Mouse (Mus musculus) myocyte (in vitro differentiated cells): ENCODE measurements around the gene Setd1b. TPM values are rescaled to one million over a fixed set of nuclear protein-coding genes. Genes with fewer than 3 reads are reported as not detected.

ENCODE experiments used
- H3K27me3 ChIP-seq: one replicate; pipeline ENCODE4 v1.6.1; 2011; ENCODE audit not compliant: control insufficient read depth, insufficient read depth, insufficient read length
- H3K36me3 ChIP-seq: one replicate; pipeline ENCODE4 v1.6.1; 2011; ENCODE audit not compliant: control insufficient read depth, insufficient read depth
- H3K4me2 ChIP-seq: one replicate; pipeline ENCODE4 v1.6.1; 2011; ENCODE audit warnings: low read depth, control low read depth
- H3K4me3 ChIP-seq: one replicate; pipeline ENCODE4 v1.5.1; 2011; ENCODE audit warnings: mild to moderate bottlenecking, control low read depth, moderate library complexity
- H3K79me2 ChIP-seq: one replicate; pipeline ENCODE4 v1.6.1; 2011; ENCODE audit not compliant: control insufficient read depth, insufficient read depth
- H3ac ChIP-seq: one replicate; pipeline ENCODE4 v1.6.1; 2011; ENCODE audit not compliant: control insufficient read depth, insufficient read length
- CEBPB ChIP-seq: IDR thresholded peaks from 2 replicates; pipeline ENCODE4 v1.6.1; 2011; ENCODE audit warnings: mild to moderate bottlenecking, moderate library complexity; ENCODE audit not compliant: poor library complexity, insufficient read depth, severe bottlenecking
- E2F4 ChIP-seq: IDR thresholded peaks from one replicate; pipeline ENCODE4 v1.6.1; 2011; ENCODE audit warnings: mild to moderate bottlenecking, control low read depth, moderate library complexity; ENCODE audit not compliant: insufficient read depth
- MAX ChIP-seq: IDR thresholded peaks from one replicate; pipeline ENCODE4 v1.6.1; 2011; ENCODE audit warnings: low read depth, mild to moderate bottlenecking, control low read depth
- MYOD1 ChIP-seq, 3 experiments: IDR thresholded peaks; one replicate each; pipeline ENCODE4 v1.6.1; 2011; ENCODE audit warnings: control low read depth in 2 of 3, low read depth in 2 of 3, mild to moderate bottlenecking in 2 of 3, moderate library complexity in 1 of 3; ENCODE audit not compliant: insufficient read length in 2 of 3, control insufficient read depth in 1 of 3
- MYOG ChIP-seq, 3 experiments: IDR thresholded peaks; one replicate each; pipeline ENCODE4 v1.6.1; 2011; ENCODE audit warnings: control low read depth in 2 of 3, low read depth in 2 of 3, mild to moderate bottlenecking in 2 of 3; ENCODE audit not compliant: insufficient read length in 2 of 3, control insufficient read depth in 1 of 3, insufficient read depth in 1 of 3
- POLR2A ChIP-seq: IDR thresholded peaks from one replicate; pipeline ENCODE4 v1.6.1; 2011; ENCODE audit warnings: low read depth, mild to moderate bottlenecking, control low read depth, moderate library complexity; ENCODE audit not compliant: insufficient read length
- POLR2AphosphoS2 ChIP-seq: IDR thresholded peaks from one replicate; pipeline ENCODE4 v1.6.1; 2011; ENCODE audit warnings: low read depth, control low read depth; ENCODE audit not compliant: insufficient read length
- REST ChIP-seq: IDR thresholded peaks from one replicate; pipeline ENCODE4 v1.6.1; 2011; ENCODE audit warnings: mild to moderate bottlenecking, control low read depth, moderate library complexity; ENCODE audit not compliant: insufficient read depth, insufficient read length
- SRF ChIP-seq: IDR thresholded peaks from one replicate; pipeline ENCODE4 v1.6.1; 2011; ENCODE audit warnings: low read depth; ENCODE audit not compliant: control insufficient read depth, insufficient read length
- TCF12 ChIP-seq: IDR thresholded peaks from one replicate; pipeline ENCODE4 v1.6.1; 2011; ENCODE audit warnings: mild to moderate bottlenecking, control low read depth; ENCODE audit not compliant: poor library complexity, insufficient read depth, severe bottlenecking
- TCF3 ChIP-seq: IDR thresholded peaks from one replicate; pipeline ENCODE4 v1.6.1; 2011; ENCODE audit warnings: low read depth, control low read depth; ENCODE audit not compliant: insufficient read length
- USF1 ChIP-seq: IDR thresholded peaks from one replicate; pipeline ENCODE4 v1.6.1; 2011; ENCODE audit warnings: low read depth, mild to moderate bottlenecking, control low read depth, moderate library complexity
- polyA plus RNA-seq: library from polyadenylated mRNA; unstranded; fragments of >200 nt; fragmentation: generic; extraction: Trizol; gene quantifications from one replicate; pipeline ENCODE4 v1.2.1, GENCODE M21; 2012; ENCODE audit warnings: missing spikeins

Setd1b gene
- polyA plus RNA-seq, 1 experiment = 5.4 TPM

DNA sequence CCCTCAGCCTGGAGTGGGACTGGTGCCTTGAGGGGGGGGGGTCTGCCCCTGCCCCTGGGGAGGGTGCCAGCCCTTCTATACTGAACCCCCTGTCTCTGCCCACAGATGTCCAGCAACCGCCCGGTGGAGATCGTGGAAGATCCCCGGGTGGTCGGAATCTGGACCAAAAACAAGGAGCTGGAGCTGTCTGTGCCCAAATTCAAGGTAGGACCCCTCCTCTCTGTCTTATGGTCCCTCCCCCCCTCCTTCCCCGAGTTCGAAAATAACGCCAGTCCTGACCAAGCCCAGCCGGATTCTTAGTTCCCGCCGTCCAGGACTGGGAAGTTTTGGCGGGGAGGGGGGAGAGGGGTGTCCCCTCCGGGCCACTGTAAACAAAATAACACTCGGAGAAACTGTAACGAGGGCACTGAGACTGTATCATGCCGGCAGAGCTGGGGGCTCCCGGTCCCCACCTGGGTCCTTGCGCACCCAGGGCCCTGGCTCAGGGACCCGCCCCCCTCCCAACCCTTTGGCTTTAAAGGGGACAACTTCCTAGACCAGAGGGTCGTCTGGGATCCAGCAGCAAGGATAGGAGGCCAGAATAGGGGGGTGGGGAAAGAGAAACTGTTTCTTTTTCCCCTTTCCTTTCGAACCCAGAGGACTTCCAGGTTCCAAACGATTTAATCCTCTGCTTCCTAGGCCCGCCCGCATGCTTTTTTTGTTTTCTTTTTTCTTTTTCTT is 1.4 kb downstream of the Setd1b start:
- Histone ChIP-seq H3K79me2 (peaks cover 35% of the 10 kb centered on the region), H3K4me3 (peak overlapping the region; percentile 75), H3ac (peak overlapping the region; percentile 98), H3K4me2 (peak overlapping the region; percentile 95), H3K27me3 (no peaks in the 10 kb centered on the region), H3K36me3 (peaks cover 3% of the 10 kb centered on the region)
- no peak for TF ChIP-seq REST
- no peak for TF ChIP-seq SRF
- TF ChIP-seq MYOD1 (IDR thresholded peaks at IDR 0.05; ENCODE audit: control insufficient read depth in 1 of 3, insufficient read length in 2 of 3, low read depth in 2 of 3) = no peak
- no peak for TF ChIP-seq POLR2AphosphoS2
- no peak for TF ChIP-seq TCF12

DNA sequence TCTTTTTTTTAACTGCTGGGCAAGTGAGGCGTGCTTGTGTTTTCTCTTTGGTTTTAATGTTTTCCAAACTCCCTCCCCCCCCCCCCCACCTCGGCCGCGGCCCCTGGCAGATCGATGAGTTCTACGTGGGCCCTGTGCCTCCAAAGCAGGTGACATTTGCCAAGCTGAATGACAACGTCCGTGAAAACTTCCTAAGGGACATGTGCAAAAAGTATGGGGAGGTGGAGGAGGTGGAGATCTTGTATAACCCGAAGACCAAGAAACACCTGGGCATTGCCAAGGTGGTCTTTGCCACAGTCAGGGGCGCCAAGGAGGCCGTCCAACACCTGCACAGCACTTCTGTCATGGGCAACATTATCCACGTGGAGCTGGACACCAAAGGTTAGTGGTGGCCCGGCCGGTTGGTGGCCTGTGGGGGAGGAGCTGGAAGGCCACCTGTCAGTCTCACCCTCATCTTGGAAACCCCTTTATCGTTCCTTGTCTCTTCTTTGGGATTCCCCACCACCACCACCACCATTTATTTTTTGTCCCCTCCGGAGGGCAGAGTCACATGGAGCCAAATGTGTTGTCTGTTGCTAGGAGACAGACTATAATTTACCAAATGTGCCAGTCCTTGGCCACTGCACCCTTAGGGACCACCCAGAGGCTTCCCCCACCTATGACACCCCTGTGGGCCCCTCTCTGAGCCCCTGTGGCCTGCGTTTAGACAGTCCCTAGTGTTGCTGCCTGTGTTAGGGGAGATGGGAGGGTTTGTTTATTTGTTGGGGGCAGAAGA is 2.2 kb downstream of the Setd1b start:
- peaks cover 3% of the 10 kb centered on the region for H3K36me3 ChIP-seq
- peaks cover 35% of the 10 kb centered on the region for H3K79me2 ChIP-seq
- H3ac ChIP-seq = peak overlapping the region; percentile 98
- no peaks in the 10 kb centered on the region for H3K27me3 ChIP-seq
- no peak for TF ChIP-seq POLR2A
- TF ChIP-seq TCF12 = no peak
- TF ChIP-seq MYOD1 (IDR thresholded peaks at IDR 0.05; ENCODE audit: control insufficient read depth in 1 of 3, insufficient read length in 2 of 3, low read depth in 2 of 3) = no peak
- no peak for TF ChIP-seq MAX
- TF ChIP-seq MYOG (IDR thresholded peaks at IDR 0.05; ENCODE audit: control insufficient read depth in 1 of 3, insufficient read depth in 1 of 3, insufficient read length in 2 of 3, low read depth in 2 of 3) = no peak
- TF ChIP-seq USF1 = peak; percentile 38
- no peak for TF ChIP-seq TCF3
- TF ChIP-seq SRF = no peak
- peak overlapping the region; percentile 95 for H3K4me2 ChIP-seq
- H3K4me3 ChIP-seq = peak overlapping the region; percentile 75

DNA sequence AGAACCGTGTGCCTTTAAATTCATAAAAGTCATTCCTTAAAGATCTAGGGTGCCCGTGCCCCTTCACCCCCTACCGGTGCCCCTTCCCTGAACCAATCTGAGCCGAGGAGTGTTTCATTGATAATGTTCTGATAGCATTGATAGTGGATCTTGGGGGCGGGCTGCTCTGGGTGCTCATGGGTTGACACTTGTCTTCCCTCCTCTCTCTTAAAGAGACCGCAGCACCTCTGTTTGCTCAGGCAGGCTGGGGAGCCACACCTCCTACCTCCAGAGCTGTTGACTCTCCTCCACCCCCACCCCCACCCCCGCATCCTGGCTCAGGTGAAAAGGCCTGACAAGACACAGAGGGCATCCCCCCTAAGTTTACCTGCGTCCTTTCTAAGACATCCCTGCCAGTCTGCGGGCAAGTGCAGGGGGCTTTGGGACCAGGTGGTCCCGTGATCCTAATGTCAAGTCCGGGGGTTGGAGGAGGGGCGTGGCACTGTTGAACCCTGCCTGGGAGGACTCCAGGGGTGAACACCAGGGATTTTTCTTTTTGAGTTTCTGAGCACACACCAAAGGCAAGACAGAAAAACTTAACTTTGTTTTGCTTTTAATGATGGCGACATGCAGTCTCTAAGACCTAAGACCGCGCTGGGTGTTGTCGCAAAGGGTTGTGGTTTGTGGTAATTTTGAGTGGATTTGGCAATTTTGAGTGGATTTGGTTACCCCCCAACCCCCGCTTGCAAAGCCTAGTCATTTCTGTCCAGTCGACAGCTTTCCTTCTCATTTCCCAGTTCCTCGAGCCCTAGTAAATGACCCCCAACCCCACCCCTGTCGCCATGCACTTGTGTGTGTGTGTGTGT is 3.0 kb downstream of the Setd1b start:
- H3K27me3 ChIP-seq = no peaks in the 10 kb centered on the region
- no peak overlapping the region for H3ac ChIP-seq
- peaks cover 3% of the 10 kb centered on the region for H3K36me3 ChIP-seq
- no peak for TF ChIP-seq TCF12
- TF ChIP-seq E2F4 = no peak
- TF ChIP-seq USF1 = no peak
- no peak for TF ChIP-seq TCF3
- TF ChIP-seq MYOD1 (IDR thresholded peaks at IDR 0.05; ENCODE audit: control insufficient read depth in 1 of 3, insufficient read length in 2 of 3, low read depth in 2 of 3) = no peak
- no peak for TF ChIP-seq MYOG (IDR thresholded peaks at IDR 0.05; ENCODE audit: control insufficient read depth in 1 of 3, insufficient read depth in 1 of 3, insufficient read length in 2 of 3, low read depth in 2 of 3)
- no peak for TF ChIP-seq POLR2AphosphoS2
- no peak for TF ChIP-seq CEBPB
- TF ChIP-seq POLR2A = no peak
- TF ChIP-seq MAX = no peak
- H3K4me2 ChIP-seq = peak overlapping the region; percentile 95
- peak overlapping the region; percentile 75 for H3K4me3 ChIP-seq
- H3K79me2 ChIP-seq = peaks cover 34% of the 10 kb centered on the region

DNA sequence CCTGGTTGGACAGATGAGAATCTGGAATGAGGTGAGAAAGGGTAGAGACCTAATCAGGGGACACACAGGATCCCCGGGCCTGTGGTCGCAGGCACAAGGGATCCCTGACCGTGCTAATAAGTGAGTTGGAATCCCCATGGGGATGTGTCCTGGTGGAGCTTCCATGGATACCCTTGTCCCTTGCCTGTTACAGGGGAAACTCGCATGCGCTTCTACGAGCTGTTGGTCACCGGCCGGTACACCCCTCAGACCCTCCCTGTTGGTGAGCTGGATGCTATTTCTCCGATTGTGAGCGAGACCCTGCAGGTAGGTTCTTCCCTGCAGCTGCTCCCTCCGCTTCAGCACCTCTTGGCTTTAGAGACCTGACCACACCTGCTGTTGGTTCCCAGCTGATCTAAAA is 4.4 kb downstream of the Setd1b start:
- Histone ChIP-seq H3K36me3 (peaks cover 3% of the 10 kb centered on the region), H3K4me2 (no peak overlapping the region), H3K79me2 (peaks cover 43% of the 10 kb centered on the region), H3K27me3 (no peaks in the 10 kb centered on the region), H3K4me3 (no peak overlapping the region), H3ac (no peak overlapping the region)
- no peak for TF ChIP-seq POLR2A
- no peak for TF ChIP-seq SRF
- no peak for TF ChIP-seq E2F4
- TF ChIP-seq POLR2AphosphoS2 = no peak
- no peak for TF ChIP-seq TCF3
- TF ChIP-seq MAX = no peak
- TF ChIP-seq TCF12 = no peak
- TF ChIP-seq REST = no peak
- no peak for TF ChIP-seq CEBPB
- no peak for TF ChIP-seq MYOG (IDR thresholded peaks at IDR 0.05; ENCODE audit: control insufficient read depth in 1 of 3, insufficient read depth in 1 of 3, insufficient read length in 2 of 3, low read depth in 2 of 3)
- TF ChIP-seq USF1 = no peak
